Mouse (Mus musculus) stomach, embryonic 14.5 days (tissue): ENCODE measurements around the gene Acpp. TPM values are rescaled to one million over a fixed set of nuclear protein-coding genes. Genes with fewer than 3 reads are reported as not detected.

Experiments used
- ATAC-seq: fragments of 200-750 bp; cut with Nextera tagmentation; 2 replicates; pipeline ENCODE4 v1.8.0; 2017; ENCODE audit warnings: low read depth, moderate TSS enrichment; ENCODE audit not compliant: insufficient number of reproducible peaks, insufficient read depth, low FRiP score
- H3K27ac ChIP-seq: fragments of 300-500 bp; sonication (generic); 2 replicates; pipeline ENCODE4 v1.5.1; 2014; ENCODE audit warnings: mild to moderate bottlenecking, low read length, moderate library complexity, mixed read lengths
- H3K27me3 ChIP-seq: fragments of 300-500 bp; sonication (generic); 2 replicates; pipeline ENCODE4 v1.6.1; 2014; ENCODE audit warnings: low read length, control low read depth, mixed read lengths; ENCODE audit not compliant: control insufficient read depth, insufficient read depth
- H3K36me3 ChIP-seq: fragments of 300-500 bp; sonication (generic); 2 replicates; pipeline ENCODE4 v1.6.1; 2014; ENCODE audit warnings: mild to moderate bottlenecking, control low read depth, low read length, moderate library complexity, mixed read lengths; ENCODE audit not compliant: control insufficient read depth, insufficient read depth
- H3K4me1 ChIP-seq: fragments of 300-500 bp; sonication (generic); 2 replicates; pipeline ENCODE4 v1.6.1; 2014; ENCODE audit warnings: low read length, control low read depth, mixed read lengths; ENCODE audit not compliant: control insufficient read depth, insufficient read depth
- H3K4me2 ChIP-seq: fragments of 300-500 bp; sonication (generic); replicated peaks from 2 replicates; pipeline ENCODE4 v1.6.1; 2014; ENCODE audit warnings: low read depth, low read length, control low read depth
- H3K4me3 ChIP-seq: fragments of 300-500 bp; sonication (generic); 2 replicates; pipeline ENCODE4 v1.5.1; 2014; ENCODE audit warnings: low read depth, low read length, control low read depth
- H3K9ac ChIP-seq: fragments of 300-500 bp; sonication (generic); replicated peaks from 2 replicates; pipeline ENCODE4 v1.6.1; 2014; ENCODE audit warnings: low read depth, mild to moderate bottlenecking, control low read depth, low read length, moderate library complexity, mixed read lengths
- H3K9me3 ChIP-seq: fragments of 300-500 bp; sonication (generic); 2 replicates; pipeline ENCODE4 v1.6.1; 2016; ENCODE audit warnings: low read depth, low read length, control low read depth; ENCODE audit not compliant: control insufficient read depth
- WGBS: fragments of 180-500 bp; shearing (Covaris S2); extraction: QIAGEN DNeasy Blood & Tissue Kit; methylation state at CpG from one replicate; pipeline ENCODE4 v1.1.7; 2014; 5-methylcytosine and 5-hydroxymethylcytosine counted together
- polyA plus RNA-seq: library from polyadenylated mRNA; unstranded; fragments of >200 nt; fragmentation: Nextera tagmentation; extraction: Ambion mirVana; gene quantifications from 2 replicates; pipeline ENCODE4 v1.2.1, GENCODE M21; 2014

The Acpp gene
- polyA plus RNA-seq, 1 experiment from 2014 or later: 0.75 TPM

GRCm38 (mm10) chr9:104316351-104316750 is 21.2 kb downstream of the Acpp start:
- Histone ChIP-seq H3K9me3 (no peaks in the 10 kb centered on the region), H3K27ac (no peak overlapping the region), H3K36me3 (no peaks in the 10 kb centered on the region), H3K4me3 (no peak overlapping the region), H3K9ac (no peak overlapping the region), H3K4me1 (no peaks in the 10 kb centered on the region), H3K4me2 (no peak overlapping the region), H3K27me3 (no peaks in the 10 kb centered on the region)
- 86% methylated on average over 11 of the region's 11 CpGs for WGBS
- no peak for ATAC-seq

DNA sequence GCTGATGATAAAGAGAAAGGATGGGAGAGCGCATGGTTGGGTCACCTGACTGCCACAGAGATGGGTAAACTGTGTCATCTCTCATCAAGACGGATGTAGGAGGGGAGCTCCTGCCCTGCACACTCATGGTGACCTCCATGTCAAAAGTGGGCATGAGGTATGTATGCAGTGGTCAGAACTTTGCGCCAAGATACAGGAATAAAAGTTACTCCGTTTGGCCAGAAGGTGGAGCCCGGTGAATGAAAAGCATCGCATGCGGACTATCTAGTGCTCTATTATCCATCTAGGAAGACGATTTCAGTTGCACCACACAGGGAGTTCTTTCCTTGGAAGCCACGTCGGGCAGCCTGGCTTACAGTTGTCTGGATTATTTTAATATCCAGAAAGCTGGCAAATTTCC is 22.0 kb downstream of the Acpp start:
- no peak overlapping the region for H3K9ac ChIP-seq
- 8% methylated on average over 10 of the region's 10 CpGs for WGBS
- H3K36me3 ChIP-seq: no peaks in the 10 kb centered on the region
- no peak overlapping the region for H3K4me3 ChIP-seq
- no peaks in the 10 kb centered on the region for H3K4me1 ChIP-seq
- H3K27me3 ChIP-seq: no peaks in the 10 kb centered on the region
- ATAC-seq: 0 out of 2 replicates have a peak, but pooled peaks have one; percentile 37
- H3K27ac ChIP-seq: no peak overlapping the region
- H3K4me2 ChIP-seq: no peak overlapping the region
- no peaks in the 10 kb centered on the region for H3K9me3 ChIP-seq

- Histone ChIP-seq H3K27me3 (no peaks in the 10 kb centered on the region), H3K4me1 (no peaks in the 10 kb centered on the region), H3K4me3 (no peak overlapping the region), H3K4me2 (no peak overlapping the region), H3K36me3 (no peaks in the 10 kb centered on the region), H3K9ac (no peak overlapping the region), H3K27ac (no peak overlapping the region), H3K9me3 (no peaks in the 10 kb centered on the region)
- ATAC-seq: no peak
- WGBS: 12% methylated on average over 6 of the region's 6 CpGs
These were observed 30.8 kb downstream of the Acpp start for GRCm38 (mm10) chr9:104306734-104307133.

- no peak for ATAC-seq
- no peaks in the 10 kb centered on the region for H3K36me3 ChIP-seq
- no peak overlapping the region for H3K4me2 ChIP-seq
- WGBS: 78% methylated on average over 6 of the region's 6 CpGs
- H3K9me3 ChIP-seq: no peaks in the 10 kb centered on the region
- H3K27me3 ChIP-seq: no peaks in the 10 kb centered on the region
- H3K27ac ChIP-seq: no peak overlapping the region; the same call in 1 of the 2 replicates
- H3K4me3 ChIP-seq: no peak overlapping the region
- no peaks in the 10 kb centered on the region for H3K4me1 ChIP-seq
- H3K9ac ChIP-seq: no peak overlapping the region
These were observed 32.0 kb downstream of the Acpp start for GRCm38 (mm10) chr9:104305333-104306111.

DNA sequence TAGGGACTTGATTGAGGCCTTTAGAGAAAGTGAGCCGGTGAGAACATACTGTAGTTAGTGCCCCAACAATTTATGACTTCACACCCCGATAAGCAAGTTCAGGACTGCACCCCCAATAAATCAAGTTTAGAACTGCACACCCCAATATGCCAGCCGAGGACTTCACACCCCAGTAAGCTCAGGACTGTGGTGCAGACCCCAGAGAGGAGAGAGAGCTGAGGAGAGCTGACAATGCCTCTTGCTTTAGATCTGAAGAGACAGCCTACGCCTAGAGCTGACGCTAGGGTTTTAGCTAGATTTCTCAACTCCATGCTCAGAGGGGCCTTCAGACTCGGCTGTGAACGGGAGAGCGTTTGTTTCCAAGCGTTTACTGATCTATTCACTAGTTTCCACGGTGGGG is 32.7 kb downstream of the Acpp start:
- Histone ChIP-seq H3K27me3 (no peaks in the 10 kb centered on the region), H3K9ac (no peak overlapping the region), H3K27ac (peak overlapping the region; percentile 27; the same call in 1 of the 2 replicates), H3K9me3 (no peaks in the 10 kb centered on the region), H3K4me3 (no peak overlapping the region), H3K4me1 (no peaks in the 10 kb centered on the region), H3K4me2 (no peak overlapping the region), H3K36me3 (no peaks in the 10 kb centered on the region)
- ATAC-seq: no peak
- 61% methylated on average over 10 of the region's 10 CpGs for WGBS

- peak; percentile 57; the same call in 1 of the 2 replicates for ATAC-seq
- Histone ChIP-seq H3K9me3 (no peaks in the 10 kb centered on the region), H3K4me2 (no peak overlapping the region), H3K27ac (peak overlapping the region; percentile 27; the same call in 1 of the 2 replicates), H3K36me3 (no peaks in the 10 kb centered on the region), H3K27me3 (no peaks in the 10 kb centered on the region), H3K4me1 (no peaks in the 10 kb centered on the region), H3K9ac (no peak overlapping the region), H3K4me3 (no peak overlapping the region)
- 64% methylated on average over 4 of the region's 4 CpGs for WGBS
These were observed 33.2 kb downstream of the Acpp start for GRCm38 (mm10) chr9:104304376-104304775.

DNA sequence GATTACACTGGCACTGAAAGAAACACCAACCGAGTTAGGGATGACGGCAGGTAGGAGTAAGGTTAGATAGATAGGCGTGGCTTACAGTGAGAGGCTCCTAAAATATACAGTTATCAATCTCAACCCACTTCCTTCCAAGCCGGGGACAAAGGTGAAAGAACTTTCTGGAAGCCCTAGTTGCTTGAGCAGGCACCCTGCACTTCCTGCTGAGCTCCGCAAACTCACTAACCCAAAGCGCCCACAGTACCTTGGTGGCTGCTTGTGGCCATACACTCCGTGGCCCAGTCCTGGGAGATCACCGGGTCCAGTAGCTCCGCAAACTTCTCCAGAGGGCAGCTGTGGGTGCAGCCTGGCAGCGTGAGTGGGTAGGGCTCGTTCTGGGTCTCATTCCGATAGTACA is 37.0 kb downstream of the Acpp start:
- H3K9me3 ChIP-seq: no peaks in the 10 kb centered on the region
- ATAC-seq: no peak; the same call in 1 of the 2 replicates
- 75% methylated on average over 12 of the region's 12 CpGs for WGBS

DNA sequence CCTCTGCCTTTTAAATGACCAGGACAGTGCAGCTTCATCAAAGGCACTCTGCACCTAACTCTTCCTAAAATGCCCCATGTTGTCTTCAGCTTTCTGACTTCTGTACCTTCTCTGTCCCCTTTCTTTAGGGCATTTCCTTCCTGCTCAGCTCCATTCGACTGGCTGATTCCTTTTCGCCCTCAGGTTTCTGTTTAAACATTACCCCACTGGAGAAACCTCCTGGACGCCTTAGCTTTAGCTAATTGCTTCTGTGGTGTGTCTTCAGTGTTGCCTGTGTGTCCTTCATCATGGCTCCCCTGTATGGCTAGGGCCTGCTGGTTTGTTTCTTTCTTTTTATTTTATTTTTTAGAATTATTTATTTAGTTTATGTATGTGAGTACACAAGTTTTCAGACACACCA is 40.5 kb downstream of the Acpp start:
- Histone ChIP-seq H3K4me1 (no peaks in the 10 kb centered on the region), H3K36me3 (no peaks in the 10 kb centered on the region), H3K27me3 (no peaks in the 10 kb centered on the region), H3K9me3 (no peaks in the 10 kb centered on the region), H3K4me3 (no peak overlapping the region), H3K9ac (no peak overlapping the region), H3K27ac (no peak overlapping the region), H3K4me2 (no peak overlapping the region)
- no peak for ATAC-seq
- WGBS: 68% methylated on average over 3 of the region's 3 CpGs

More for the DNA sequence above, 37.0 kb downstream of the Acpp start:
- Histone ChIP-seq H3K9ac (no peak overlapping the region), H3K27ac (no peak overlapping the region), H3K4me1 (no peaks in the 10 kb centered on the region), H3K4me2 (no peak overlapping the region), H3K36me3 (no peaks in the 10 kb centered on the region), H3K4me3 (no peak overlapping the region), H3K27me3 (no peaks in the 10 kb centered on the region)

DNA sequence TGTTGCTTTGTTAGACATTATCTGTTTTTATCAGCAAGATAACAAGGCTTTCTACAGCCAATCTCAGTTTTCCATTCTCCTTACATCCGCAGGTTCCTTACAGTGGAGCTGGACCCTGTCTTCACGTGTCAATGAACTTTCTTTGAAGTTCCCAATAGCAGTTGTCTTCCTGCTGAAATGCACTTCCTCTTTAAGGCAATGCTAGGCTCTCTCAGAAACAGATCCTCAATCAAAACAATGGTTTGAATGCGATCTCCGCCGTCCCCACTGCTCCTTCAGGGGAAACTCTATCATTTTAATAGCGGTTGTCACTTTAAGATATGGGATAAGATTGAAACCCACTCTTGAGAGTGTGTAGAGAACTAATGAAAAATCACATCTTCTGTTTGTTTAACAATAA is 52.6 kb downstream of the Acpp start:
- H3K4me2 ChIP-seq: no peak overlapping the region
- no peak for ATAC-seq
- 52% methylated on average over 6 of the region's 6 CpGs for WGBS

More for the DNA sequence above, 52.6 kb downstream of the Acpp start:
- H3K4me1 ChIP-seq: no peaks in the 10 kb centered on the region
- no peaks in the 10 kb centered on the region for H3K27me3 ChIP-seq
- H3K36me3 ChIP-seq: no peaks in the 10 kb centered on the region
- no peaks in the 10 kb centered on the region for H3K9me3 ChIP-seq
- H3K9ac ChIP-seq: no peak overlapping the region
- H3K27ac ChIP-seq: no peak overlapping the region
- no peak overlapping the region for H3K4me3 ChIP-seq
